Mouse (Mus musculus) myocyte (in vitro differentiated cells): ENCODE data around the gene Scarf1. TPM values are rescaled to one million over a fixed set of nuclear protein-coding genes. Genes with fewer than 3 reads are reported as not detected.

Experiments
- H3K27me3 ChIP-seq: one replicate; pipeline ENCODE4 v1.6.1; 2011; ENCODE audit not compliant: control insufficient read depth, insufficient read depth, insufficient read length
- H3K36me3 ChIP-seq: one replicate; pipeline ENCODE4 v1.6.1; 2011; ENCODE audit not compliant: control insufficient read depth, insufficient read depth
- H3K4me2 ChIP-seq: one replicate; pipeline ENCODE4 v1.6.1; 2011; ENCODE audit warnings: low read depth, control low read depth
- H3K4me3 ChIP-seq: one replicate; pipeline ENCODE4 v1.5.1; 2011; ENCODE audit warnings: mild to moderate bottlenecking, control low read depth, moderate library complexity
- H3K79me2 ChIP-seq: one replicate; pipeline ENCODE4 v1.6.1; 2011; ENCODE audit not compliant: control insufficient read depth, insufficient read depth
- H3ac ChIP-seq: one replicate; pipeline ENCODE4 v1.6.1; 2011; ENCODE audit not compliant: control insufficient read depth, insufficient read length
- CEBPB ChIP-seq: IDR thresholded peaks from 2 replicates; pipeline ENCODE4 v1.6.1; 2011; ENCODE audit warnings: mild to moderate bottlenecking, moderate library complexity; ENCODE audit not compliant: poor library complexity, insufficient read depth, severe bottlenecking
- E2F4 ChIP-seq: IDR thresholded peaks from one replicate; pipeline ENCODE4 v1.6.1; 2011; ENCODE audit warnings: mild to moderate bottlenecking, control low read depth, moderate library complexity; ENCODE audit not compliant: insufficient read depth
- MAX ChIP-seq: IDR thresholded peaks from one replicate; pipeline ENCODE4 v1.6.1; 2011; ENCODE audit warnings: low read depth, mild to moderate bottlenecking, control low read depth
- MYOD1 ChIP-seq, 3 experiments: IDR thresholded peaks; one replicate each; pipeline ENCODE4 v1.6.1; 2011; ENCODE audit warnings: control low read depth in 2 of 3, low read depth in 2 of 3, mild to moderate bottlenecking in 2 of 3, moderate library complexity in 1 of 3; ENCODE audit not compliant: insufficient read length in 2 of 3, control insufficient read depth in 1 of 3
- MYOG ChIP-seq, 3 experiments: IDR thresholded peaks; one replicate each; pipeline ENCODE4 v1.6.1; 2011; ENCODE audit warnings: control low read depth in 2 of 3, low read depth in 2 of 3, mild to moderate bottlenecking in 2 of 3; ENCODE audit not compliant: insufficient read length in 2 of 3, control insufficient read depth in 1 of 3, insufficient read depth in 1 of 3
- POLR2A ChIP-seq: IDR thresholded peaks from one replicate; pipeline ENCODE4 v1.6.1; 2011; ENCODE audit warnings: low read depth, mild to moderate bottlenecking, control low read depth, moderate library complexity; ENCODE audit not compliant: insufficient read length
- POLR2AphosphoS2 ChIP-seq: IDR thresholded peaks from one replicate; pipeline ENCODE4 v1.6.1; 2011; ENCODE audit warnings: low read depth, control low read depth; ENCODE audit not compliant: insufficient read length
- REST ChIP-seq: IDR thresholded peaks from one replicate; pipeline ENCODE4 v1.6.1; 2011; ENCODE audit warnings: mild to moderate bottlenecking, control low read depth, moderate library complexity; ENCODE audit not compliant: insufficient read depth, insufficient read length
- SRF ChIP-seq: IDR thresholded peaks from one replicate; pipeline ENCODE4 v1.6.1; 2011; ENCODE audit warnings: low read depth; ENCODE audit not compliant: control insufficient read depth, insufficient read length
- TCF12 ChIP-seq: IDR thresholded peaks from one replicate; pipeline ENCODE4 v1.6.1; 2011; ENCODE audit warnings: mild to moderate bottlenecking, control low read depth; ENCODE audit not compliant: poor library complexity, insufficient read depth, severe bottlenecking
- TCF3 ChIP-seq: IDR thresholded peaks from one replicate; pipeline ENCODE4 v1.6.1; 2011; ENCODE audit warnings: low read depth, control low read depth; ENCODE audit not compliant: insufficient read length
- USF1 ChIP-seq: IDR thresholded peaks from one replicate; pipeline ENCODE4 v1.6.1; 2011; ENCODE audit warnings: low read depth, mild to moderate bottlenecking, control low read depth, moderate library complexity
- polyA plus RNA-seq: library from polyadenylated mRNA; unstranded; fragments of >200 nt; fragmentation: generic; extraction: Trizol; gene quantifications from one replicate; pipeline ENCODE4 v1.2.1, GENCODE M21; 2012; ENCODE audit warnings: missing spikeins

Gene Scarf1
- polyA plus RNA-seq, 1 experiment: 0.06 TPM

- H3ac ChIP-seq: no peak overlapping the region
- H3K4me2 ChIP-seq: no peak overlapping the region
- TF ChIP-seq TCF12 (no peak), POLR2A (peak; percentile 41), TCF3 (no peak), POLR2AphosphoS2 (peak; percentile 71)
- H3K79me2 ChIP-seq: peaks cover 28% of the 10 kb centered on the region
- H3K36me3 ChIP-seq: peaks cover 37% of the 10 kb centered on the region
- H3K27me3 ChIP-seq: no peaks in the 10 kb centered on the region
- no peak overlapping the region for H3K4me3 ChIP-seq
Observed at GRCm38 (mm10) chr11:75467512-75468215, 45.7 kb upstream of the Scarf1 start.

GRCm38 (mm10) chr11:75468410-75468809, 44.9 kb upstream of the Scarf1 start:
- peaks cover 37% of the 10 kb centered on the region for H3K36me3 ChIP-seq
- TF ChIP-seq REST: no peak
- no peak for TF ChIP-seq TCF12
- no peak for TF ChIP-seq MYOG (IDR thresholded peaks at IDR 0.05; ENCODE audit: control insufficient read depth in 1 of 3, insufficient read depth in 1 of 3, insufficient read length in 2 of 3, low read depth in 2 of 3)
- no peak for TF ChIP-seq E2F4
- TF ChIP-seq MAX: no peak
- TF ChIP-seq SRF: no peak
- TF ChIP-seq TCF3: no peak
- no peak for TF ChIP-seq MYOD1 (IDR thresholded peaks at IDR 0.05; ENCODE audit: control insufficient read depth in 1 of 3, insufficient read length in 2 of 3, low read depth in 2 of 3)
- no peak for TF ChIP-seq CEBPB
- TF ChIP-seq POLR2A: no peak
- no peak for TF ChIP-seq USF1
- TF ChIP-seq POLR2AphosphoS2: no peak
- no peaks in the 10 kb centered on the region for H3K27me3 ChIP-seq
- H3K4me3 ChIP-seq: no peak overlapping the region
- no peak overlapping the region for H3K4me2 ChIP-seq
- H3K79me2 ChIP-seq: peaks cover 21% of the 10 kb centered on the region
- no peak overlapping the region for H3ac ChIP-seq

GRCm38 (mm10) chr11:75469261-75469660, 44.1 kb upstream of the Scarf1 start:
- no peak overlapping the region for H3K4me3 ChIP-seq
- H3K36me3 ChIP-seq: peaks cover 30% of the 10 kb centered on the region
- H3ac ChIP-seq: no peak overlapping the region
- TF ChIP-seq MAX (no peak), REST (no peak), E2F4 (no peak), POLR2AphosphoS2 (peak; percentile 63), USF1 (no peak), MYOG (IDR thresholded peaks at IDR 0.05; ENCODE audit: control insufficient read depth in 1 of 3, insufficient read depth in 1 of 3, insufficient read length in 2 of 3, low read depth in 2 of 3) (no peak)
- peaks cover 13% of the 10 kb centered on the region for H3K79me2 ChIP-seq
- no peaks in the 10 kb centered on the region for H3K27me3 ChIP-seq
- no peak overlapping the region for H3K4me2 ChIP-seq

- Histone ChIP-seq H3K4me2 (no peak overlapping the region), H3K27me3 (no peaks in the 10 kb centered on the region), H3ac (no peak overlapping the region), H3K4me3 (no peak overlapping the region), H3K79me2 (no peaks in the 10 kb centered on the region), H3K36me3 (peaks cover 15% of the 10 kb centered on the region)
- TF ChIP-seq TCF12 (no peak), MAX (no peak), MYOD1 (IDR thresholded peaks at IDR 0.05; ENCODE audit: control insufficient read depth in 1 of 3, insufficient read length in 2 of 3, low read depth in 2 of 3) (no peak), CEBPB (no peak), POLR2AphosphoS2 (no peak), USF1 (no peak), POLR2A (no peak), REST (no peak), E2F4 (no peak), MYOG (IDR thresholded peaks at IDR 0.05; ENCODE audit: control insufficient read depth in 1 of 3, insufficient read depth in 1 of 3, insufficient read length in 2 of 3, low read depth in 2 of 3) (no peak), TCF3 (no peak), SRF (no peak)
Observed at GRCm38 (mm10) chr11:75470675-75471074, 42.7 kb upstream of the Scarf1 start.

GRCm38 (mm10) chr11:75472469-75473081, 40.8 kb upstream of the Scarf1 start:
- H3K4me2 ChIP-seq: no peak overlapping the region
- H3ac ChIP-seq: no peak overlapping the region
- H3K27me3 ChIP-seq: no peaks in the 10 kb centered on the region
- H3K4me3 ChIP-seq: no peak overlapping the region
- TF ChIP-seq MYOD1 (IDR thresholded peaks at IDR 0.05; ENCODE audit: control insufficient read depth in 1 of 3, insufficient read length in 2 of 3, low read depth in 2 of 3) (no peak), MYOG (IDR thresholded peaks at IDR 0.05; ENCODE audit: control insufficient read depth in 1 of 3, insufficient read depth in 1 of 3, insufficient read length in 2 of 3, low read depth in 2 of 3) (no peak), MAX (no peak), CEBPB (no peak), TCF12 (no peak), USF1 (no peak), E2F4 (no peak), TCF3 (no peak), REST (no peak), POLR2A (no peak), POLR2AphosphoS2 (no peak), SRF (no peak)
- H3K79me2 ChIP-seq: no peaks in the 10 kb centered on the region
- no peaks in the 10 kb centered on the region for H3K36me3 ChIP-seq
